Mouse (Mus musculus): Measurements from ENCODE around the gene Tanc1. TPM values are rescaled to one million over a fixed set of nuclear protein-coding genes. Genes with fewer than 3 reads are reported as not detected.

The Tanc1 gene
- polyA plus RNA-seq, 2 experiments, result 1.1 to 1.3 TPM

DNA sequence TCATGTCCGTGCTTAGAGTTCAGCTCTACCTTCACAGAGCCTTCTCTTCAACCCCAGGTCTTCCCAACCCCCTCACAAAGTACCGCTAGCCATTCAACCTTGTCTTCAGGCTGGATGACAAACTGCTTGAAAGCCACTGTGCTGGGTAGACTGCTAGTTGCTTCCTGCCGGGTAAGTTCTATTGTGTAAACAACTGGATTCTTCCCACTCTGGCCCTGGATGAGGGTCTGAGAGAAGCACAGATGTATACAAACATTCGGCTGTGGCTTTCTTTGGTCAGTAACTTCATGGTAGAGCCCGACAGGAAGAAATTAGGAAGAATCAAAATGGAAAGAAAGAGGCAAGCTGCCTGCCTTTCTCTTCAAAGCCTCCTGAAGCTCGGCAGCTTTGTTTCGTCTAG lies 30.9 kb upstream of the Tanc1 start:
- Histone ChIP-seq H3K4me3 (ENCODE audit: insufficient read depth in 1 of 2, low read depth in 2 of 2, low read length in 2 of 2) (no peak overlapping the region), H3K27ac (no peak overlapping the region), H3K4me2 (ENCODE audit: low read depth) (no peak overlapping the region), H3K9me3 (ENCODE audit: control insufficient read depth, low read length) (no peaks in the 10 kb centered on the region), H3K4me1 (replicated peaks; ENCODE audit: control insufficient read depth in 2 of 2, insufficient read depth in 2 of 2, low read length in 1 of 2) (no peaks in the 10 kb centered on the region), H3K27me3 (ENCODE audit: control insufficient read depth, insufficient read depth, low read length) (no peaks in the 10 kb centered on the region; the same call in 1 of the 2 replicates), H3K36me3 (replicated peaks; ENCODE audit: control insufficient read depth, insufficient read depth, low read depth) (no peaks in the 10 kb centered on the region), H3K9ac (replicated peaks) (no peak overlapping the region)
- WGBS (ENCODE audit: insufficient replicate concordance), result 19% methylated on average over 7 of the region's 7 CpGs
- no peak for DNase-seq (ENCODE audit: low read depth in 3 of 3, low spot score in 3 of 3)
- no peak for ATAC-seq (ENCODE audit: insufficient read depth)
- no peak for TF ChIP-seq EP300 (IDR thresholded peaks at IDR 0.05; ENCODE audit: low read depth)
- TF ChIP-seq CTCF (IDR thresholded peaks at IDR 0.05; ENCODE audit: low read depth), result no peak

DNA sequence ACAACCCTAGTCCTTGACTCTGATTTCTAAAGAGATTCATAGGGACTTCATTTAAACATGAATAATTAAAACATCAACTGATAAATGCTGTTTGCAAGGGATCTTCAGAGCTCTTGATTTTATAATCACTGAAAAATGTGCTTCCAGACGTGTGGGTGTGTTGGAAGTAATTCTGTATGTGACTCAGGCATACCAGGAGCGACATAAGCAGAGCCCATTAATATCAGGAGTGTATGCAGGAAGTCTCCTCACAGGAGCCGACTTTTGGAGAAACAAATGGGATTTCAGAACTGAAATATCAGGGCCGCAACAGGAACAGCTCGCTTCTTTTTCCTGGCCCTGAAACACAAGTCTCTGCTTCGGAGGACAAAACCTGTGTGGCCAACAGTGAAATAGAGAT lies 27.9 kb upstream of the Tanc1 start:
- TF ChIP-seq CTCF (IDR thresholded peaks at IDR 0.05; ENCODE audit: low read depth) (no peak), EP300 (IDR thresholded peaks at IDR 0.05; ENCODE audit: low read depth) (no peak)
- ATAC-seq (ENCODE audit: insufficient read depth) (no peak), DNase-seq (ENCODE audit: low read depth in 3 of 3, low spot score in 3 of 3) (no peak)
- Histone ChIP-seq H3K36me3 (replicated peaks; ENCODE audit: control insufficient read depth, insufficient read depth, low read depth) (no peaks in the 10 kb centered on the region), H3K9me3 (ENCODE audit: control insufficient read depth, low read length) (no peaks in the 10 kb centered on the region), H3K4me1 (replicated peaks; ENCODE audit: control insufficient read depth in 2 of 2, insufficient read depth in 2 of 2, low read length in 1 of 2) (no peaks in the 10 kb centered on the region), H3K9ac (replicated peaks) (no peak overlapping the region), H3K27me3 (ENCODE audit: control insufficient read depth, insufficient read depth, low read length) (no peaks in the 10 kb centered on the region; the same call in 1 of the 2 replicates), H3K4me2 (ENCODE audit: low read depth) (no peak overlapping the region), H3K27ac (no peak overlapping the region), H3K4me3 (ENCODE audit: insufficient read depth in 1 of 2, low read depth in 2 of 2, low read length in 2 of 2) (no peak overlapping the region)
- WGBS (ENCODE audit: insufficient replicate concordance), result 71% methylated on average over 6 of the region's 6 CpGs

DNA sequence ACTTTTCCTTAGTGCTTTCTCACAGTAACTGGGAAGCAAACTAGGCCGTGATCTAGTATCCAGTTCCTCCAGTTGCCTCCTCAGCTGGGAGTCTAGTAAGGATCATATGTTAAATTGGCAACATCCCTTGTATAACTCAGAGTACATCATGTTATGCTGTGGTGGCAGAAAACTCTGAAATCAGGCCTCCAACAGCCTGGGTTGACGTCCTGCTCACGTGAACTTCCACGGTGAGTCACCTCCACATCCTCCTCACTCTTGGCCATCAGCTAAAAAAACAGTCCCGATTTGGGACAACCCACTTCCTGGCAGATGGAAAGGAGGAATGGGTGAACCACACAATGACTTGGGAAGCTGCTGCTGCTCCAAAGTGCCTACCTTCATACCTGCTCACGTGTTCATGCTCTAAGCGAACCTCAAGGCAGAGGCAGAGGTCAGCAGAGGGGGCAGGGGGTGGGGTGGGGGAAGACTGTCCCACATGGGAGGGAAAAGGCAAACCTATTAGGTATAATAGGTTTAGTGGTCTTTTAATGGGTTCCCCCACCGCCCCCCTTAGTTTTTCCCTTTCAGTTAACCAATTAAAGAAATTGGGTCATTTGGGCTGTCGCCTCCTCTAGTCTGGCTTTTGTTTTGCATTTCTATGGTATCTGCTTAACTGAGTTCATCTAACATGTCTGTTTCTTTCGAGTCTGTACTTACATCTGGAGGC lies 24.3 kb upstream of the Tanc1 start:
- no peak overlapping the region for H3K4me3 ChIP-seq (ENCODE audit: insufficient read depth in 1 of 2, low read depth in 2 of 2, low read length in 2 of 2)
- H3K9ac ChIP-seq (replicated peaks), result no peak overlapping the region
- H3K27ac ChIP-seq, result no peak overlapping the region
- TF ChIP-seq CTCF (IDR thresholded peaks at IDR 0.05; ENCODE audit: low read depth), result no peak
- TF ChIP-seq EP300 (IDR thresholded peaks at IDR 0.05; ENCODE audit: low read depth), result no peak
- DNase-seq (ENCODE audit: low read depth in 3 of 3, low spot score in 3 of 3), result no peak
- H3K36me3 ChIP-seq (replicated peaks; ENCODE audit: control insufficient read depth, insufficient read depth, low read depth), result no peaks in the 10 kb centered on the region
- WGBS (ENCODE audit: insufficient replicate concordance), result 54% methylated on average over 10 of the region's 10 CpGs
- no peak for ATAC-seq (ENCODE audit: insufficient read depth)
- no peak overlapping the region for H3K4me2 ChIP-seq (ENCODE audit: low read depth)
- H3K9me3 ChIP-seq (ENCODE audit: control insufficient read depth, low read length), result no peaks in the 10 kb centered on the region
- H3K27me3 ChIP-seq (ENCODE audit: control insufficient read depth, insufficient read depth, low read length), result no peaks in the 10 kb centered on the region
- H3K4me1 ChIP-seq (replicated peaks; ENCODE audit: control insufficient read depth in 2 of 2, insufficient read depth in 2 of 2, low read length in 1 of 2), result no peaks in the 10 kb centered on the region

DNA sequence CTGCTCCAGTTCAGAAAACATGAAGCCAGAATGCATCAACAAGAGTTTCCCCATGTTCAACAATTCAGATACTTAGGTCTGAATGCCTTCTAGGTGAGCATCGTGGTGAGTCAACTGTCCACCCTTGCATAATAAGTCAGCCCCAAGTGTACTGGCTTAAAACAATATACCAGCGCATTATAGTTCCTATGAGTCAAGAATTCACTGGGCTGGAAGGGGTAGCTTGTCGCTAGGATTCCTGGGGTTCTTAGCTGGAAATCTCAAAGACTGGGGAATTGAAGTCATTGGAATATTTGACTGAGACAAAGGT lies 23.8 kb upstream of the Tanc1 start:
- no peaks in the 10 kb centered on the region for H3K9me3 ChIP-seq (ENCODE audit: control insufficient read depth, low read length)
- no peak overlapping the region for H3K4me2 ChIP-seq (ENCODE audit: low read depth)
- H3K27ac ChIP-seq, result no peak overlapping the region
- WGBS (ENCODE audit: insufficient replicate concordance), result 64% methylated on average over 3 of the region's 3 CpGs
- ATAC-seq (ENCODE audit: insufficient read depth) (no peak), DNase-seq (ENCODE audit: low read depth in 3 of 3, low spot score in 3 of 3) (no peak)
- no peak overlapping the region for H3K4me3 ChIP-seq (ENCODE audit: insufficient read depth in 1 of 2, low read depth in 2 of 2, low read length in 2 of 2)
- no peaks in the 10 kb centered on the region for H3K4me1 ChIP-seq (replicated peaks; ENCODE audit: control insufficient read depth in 2 of 2, insufficient read depth in 2 of 2, low read length in 1 of 2)
- no peak for TF ChIP-seq EP300 (IDR thresholded peaks at IDR 0.05; ENCODE audit: low read depth)
- no peaks in the 10 kb centered on the region for H3K36me3 ChIP-seq (replicated peaks; ENCODE audit: control insufficient read depth, insufficient read depth, low read depth)
- no peaks in the 10 kb centered on the region for H3K27me3 ChIP-seq (ENCODE audit: control insufficient read depth, insufficient read depth, low read length)
- no peak overlapping the region for H3K9ac ChIP-seq (replicated peaks)

DNA sequence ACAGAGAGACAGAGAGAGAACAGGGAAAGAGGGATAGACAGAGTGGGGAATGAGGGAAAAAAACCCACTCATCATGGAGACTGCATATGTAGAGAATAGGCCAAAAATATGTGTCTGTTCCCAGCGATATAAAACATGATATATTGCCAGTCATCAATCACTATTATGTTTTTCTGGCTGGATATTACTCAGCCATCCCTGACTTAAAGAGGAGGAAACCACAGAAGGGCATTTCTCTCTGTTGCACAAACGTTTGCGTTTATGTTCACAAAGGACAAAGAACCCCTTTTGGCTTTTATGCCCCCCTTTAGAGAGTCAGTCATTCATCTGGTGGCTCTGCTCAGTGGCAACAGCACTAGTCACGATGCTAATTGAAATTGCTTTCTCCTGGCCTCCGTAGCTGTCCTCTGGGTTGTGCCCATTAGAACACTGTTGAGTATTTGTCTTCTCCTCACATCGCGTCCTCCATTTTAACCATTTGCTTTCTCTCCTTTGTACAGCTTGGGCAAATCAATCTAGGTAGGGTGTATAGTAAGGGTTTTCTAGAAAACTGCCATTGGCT lies 18.4 kb upstream of the Tanc1 start:
- DNase-seq (ENCODE audit: low read depth in 3 of 3, low spot score in 3 of 3) (no peak), ATAC-seq (ENCODE audit: insufficient read depth) (no peak)
- WGBS (ENCODE audit: insufficient replicate concordance), result 39% methylated on average over 7 of the region's 7 CpGs
- Histone ChIP-seq H3K9me3 (ENCODE audit: control insufficient read depth, low read length) (no peaks in the 10 kb centered on the region), H3K4me2 (ENCODE audit: low read depth) (no peak overlapping the region), H3K36me3 (replicated peaks; ENCODE audit: control insufficient read depth, insufficient read depth, low read depth) (no peaks in the 10 kb centered on the region), H3K4me3 (ENCODE audit: insufficient read depth in 1 of 2, low read depth in 2 of 2, low read length in 2 of 2) (no peak overlapping the region), H3K4me1 (replicated peaks; ENCODE audit: control insufficient read depth in 2 of 2, insufficient read depth in 2 of 2, low read length in 1 of 2) (no peaks in the 10 kb centered on the region), H3K9ac (replicated peaks) (no peak overlapping the region), H3K27ac (no peak overlapping the region), H3K27me3 (ENCODE audit: control insufficient read depth, insufficient read depth, low read length) (no peaks in the 10 kb centered on the region)
- no peak for TF ChIP-seq EP300 (IDR thresholded peaks at IDR 0.05; ENCODE audit: low read depth)
- TF ChIP-seq CTCF (IDR thresholded peaks at IDR 0.05; ENCODE audit: low read depth), result no peak
